Mouse (Mus musculus) heart, embryonic 11.5 days (tissue): Measurements from ENCODE around the gene Nucb1. TPM values are rescaled to one million over a fixed set of nuclear protein-coding genes. Genes with fewer than 3 reads are reported as not detected.

Experiments
- ATAC-seq: fragments of 200-750 bp; cut with Nextera tagmentation; replicated peaks from 2 replicates; pipeline ENCODE4 v1.8.0; 2017; ENCODE audit warnings: moderate library complexity; ENCODE audit not compliant: insufficient number of reproducible peaks, low FRiP score, low TSS enrichment
- H3K27ac ChIP-seq: fragments of 300-500 bp; sonication (generic); 2 replicates; pipeline ENCODE4 v1.5.1; 2014; ENCODE audit warnings: mild to moderate bottlenecking, low read depth, low read length
- H3K27me3 ChIP-seq: fragments of 300-500 bp; sonication (generic); 2 replicates; pipeline ENCODE4 v1.6.1; 2014; ENCODE audit warnings: mild to moderate bottlenecking, low read length, mixed read lengths; ENCODE audit not compliant: control insufficient read depth, insufficient read depth
- H3K36me3 ChIP-seq: fragments of 300-500 bp; sonication (generic); 2 replicates; pipeline ENCODE4 v1.6.1; 2014; ENCODE audit warnings: mild to moderate bottlenecking, low read length, moderate library complexity, mixed read lengths; ENCODE audit not compliant: control insufficient read depth, insufficient read depth
- H3K4me1 ChIP-seq: fragments of 300-500 bp; sonication (generic); 2 replicates; pipeline ENCODE4 v1.6.1; 2014; ENCODE audit warnings: low read length; ENCODE audit not compliant: control insufficient read depth, insufficient read depth
- H3K4me2 ChIP-seq: fragments of 300-500 bp; sonication (generic); 2 replicates; pipeline ENCODE4 v1.6.1; 2014; ENCODE audit warnings: mild to moderate bottlenecking, moderate library complexity
- H3K4me3 ChIP-seq: fragments of 300-500 bp; sonication (generic); 2 replicates; pipeline ENCODE4 v1.5.1; 2014; ENCODE audit warnings: low read depth, low read length
- H3K9ac ChIP-seq: fragments of 300-500 bp; sonication (generic); 2 replicates; pipeline ENCODE4 v1.6.1; 2014; ENCODE audit warnings: mild to moderate bottlenecking, low read depth, low read length, moderate library complexity
- H3K9me3 ChIP-seq: fragments of 300-500 bp; sonication (generic); replicated peaks from 2 replicates; pipeline ENCODE4 v1.6.1; 2016; ENCODE audit warnings: low read length; ENCODE audit not compliant: control insufficient read depth
- WGBS: fragments of 180-500 bp; shearing (Covaris S2); extraction: QIAGEN DNeasy Blood & Tissue Kit; methylation state at CpG from one replicate; pipeline ENCODE4 v1.1.7; 2014; ENCODE audit not compliant: insufficient replicate concordance; 5-methylcytosine and 5-hydroxymethylcytosine counted together
- microRNA-seq: library from miRNA; unstranded; fragments of <30 nt; microRNA quantifications from one replicate; pipeline ENCODE4, GENCODE M21; 2016; ENCODE audit warnings: borderline number of aligned reads
- polyA plus RNA-seq: library from polyadenylated mRNA; unstranded; fragments of >200 nt; fragmentation: Nextera tagmentation; extraction: Ambion mirVana; gene quantifications from 2 replicates; pipeline ENCODE4 v1.2.1, GENCODE M21; 2014

Gene Nucb1
- polyA plus RNA-seq, 1 experiment from 2014 or later = 165 TPM

DNA sequence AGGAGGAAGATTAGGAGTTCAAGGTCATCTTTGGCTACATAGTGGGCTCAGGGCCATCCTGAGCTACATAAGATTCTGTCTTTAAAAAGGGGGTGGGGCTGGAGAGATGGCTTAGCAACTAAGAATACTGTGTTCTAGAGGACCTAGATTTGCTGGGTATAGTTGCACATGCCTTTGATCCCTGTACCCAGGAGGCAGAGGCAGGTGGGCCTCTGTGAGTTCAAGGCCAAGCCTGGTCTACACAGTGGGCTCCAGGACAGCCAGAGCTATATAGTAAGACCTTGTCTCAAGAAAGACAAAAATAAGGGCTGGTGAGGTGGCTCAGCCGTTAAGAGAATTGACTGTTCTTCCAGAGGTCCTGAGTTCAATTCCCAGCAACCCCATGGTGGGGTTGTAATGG lies 60.2 kb downstream of the Nucb1 start:
- H3K4me3 ChIP-seq = no peak overlapping the region
- WGBS = 89% methylated on average over 1 of the region's 1 CpGs
- H3K27me3 ChIP-seq = no peaks in the 10 kb centered on the region
- H3K4me2 ChIP-seq = no peak overlapping the region
- no peaks in the 10 kb centered on the region for H3K9me3 ChIP-seq
- H3K4me1 ChIP-seq = peaks cover 5% of the 10 kb centered on the region; the same call in 1 of the 2 replicates
- H3K9ac ChIP-seq = no peak overlapping the region
- no peak for ATAC-seq
- H3K27ac ChIP-seq = no peak overlapping the region
- H3K36me3 ChIP-seq = peaks cover 10% of the 10 kb centered on the region

DNA sequence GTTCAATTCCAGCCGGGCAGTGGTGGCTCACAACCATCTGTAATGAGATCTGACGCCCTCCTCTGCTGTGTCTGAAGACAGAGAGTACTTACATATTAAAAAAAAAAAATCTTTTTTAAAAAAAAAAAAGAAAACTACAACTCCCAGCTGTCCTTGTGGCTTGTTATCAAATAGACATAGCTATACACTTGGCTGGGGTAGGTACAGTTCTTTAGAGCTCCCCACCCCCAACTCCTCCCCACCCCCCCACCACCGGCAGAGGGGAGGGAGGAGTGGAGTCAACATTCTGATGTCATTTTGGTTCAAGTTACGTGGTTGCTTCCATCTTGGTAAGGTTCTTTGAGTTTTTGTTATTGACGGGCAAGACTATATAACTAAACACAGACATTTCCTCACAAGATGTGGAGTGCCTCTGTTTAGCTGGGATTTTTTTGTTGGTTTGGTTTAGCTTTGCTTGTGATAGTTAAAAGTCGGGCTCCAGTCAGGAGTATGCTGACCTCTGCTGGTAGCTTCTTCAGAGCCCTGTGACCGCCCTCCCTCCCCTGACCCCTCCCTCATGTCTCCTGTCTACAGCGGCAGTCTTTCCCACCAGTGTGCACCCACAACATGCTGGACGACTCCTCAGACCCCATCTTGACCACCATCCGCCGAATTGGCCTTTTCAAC lies 62.7 kb downstream of the Nucb1 start:
- Histone ChIP-seq H3K36me3 (peaks cover 20% of the 10 kb centered on the region), H3K27ac (no peak overlapping the region), H3K9ac (0 out of 2 replicates have a peak overlapping the region, but pooled peaks have one; percentile 39), H3K27me3 (no peaks in the 10 kb centered on the region), H3K4me1 (peaks cover 5% of the 10 kb centered on the region; the same call in 1 of the 2 replicates), H3K9me3 (no peaks in the 10 kb centered on the region), H3K4me2 (peak overlapping the region; percentile 35), H3K4me3 (peak overlapping the region; percentile 14; the same call in 1 of the 2 replicates)
- ATAC-seq = no peak
- 20% methylated on average over 11 of the region's 11 CpGs for WGBS

DNA sequence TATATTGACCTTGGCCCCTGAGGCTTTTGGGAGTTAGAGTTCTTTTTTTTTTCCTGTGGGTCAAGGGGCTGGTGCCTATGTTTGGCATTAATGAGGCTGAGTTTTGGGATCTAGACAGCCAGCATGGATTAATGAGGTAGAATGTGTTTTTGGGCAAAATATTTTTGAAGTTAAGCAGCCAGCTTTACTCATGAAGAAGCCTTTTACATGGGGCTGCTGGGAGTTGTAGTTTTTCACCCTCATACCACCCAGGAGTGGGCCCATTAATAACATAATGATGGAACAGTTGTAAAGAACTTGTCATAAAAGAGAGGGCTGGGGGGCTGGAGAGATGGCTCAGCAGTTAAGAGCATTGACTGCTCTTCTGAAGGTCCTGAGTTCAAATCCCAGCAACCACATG lies 63.6 kb downstream of the Nucb1 start:
- H3K9me3 ChIP-seq = no peaks in the 10 kb centered on the region
- peaks cover 22% of the 10 kb centered on the region for H3K36me3 ChIP-seq
- H3K4me1 ChIP-seq = peaks cover 5% of the 10 kb centered on the region; the same call in 1 of the 2 replicates

DNA sequence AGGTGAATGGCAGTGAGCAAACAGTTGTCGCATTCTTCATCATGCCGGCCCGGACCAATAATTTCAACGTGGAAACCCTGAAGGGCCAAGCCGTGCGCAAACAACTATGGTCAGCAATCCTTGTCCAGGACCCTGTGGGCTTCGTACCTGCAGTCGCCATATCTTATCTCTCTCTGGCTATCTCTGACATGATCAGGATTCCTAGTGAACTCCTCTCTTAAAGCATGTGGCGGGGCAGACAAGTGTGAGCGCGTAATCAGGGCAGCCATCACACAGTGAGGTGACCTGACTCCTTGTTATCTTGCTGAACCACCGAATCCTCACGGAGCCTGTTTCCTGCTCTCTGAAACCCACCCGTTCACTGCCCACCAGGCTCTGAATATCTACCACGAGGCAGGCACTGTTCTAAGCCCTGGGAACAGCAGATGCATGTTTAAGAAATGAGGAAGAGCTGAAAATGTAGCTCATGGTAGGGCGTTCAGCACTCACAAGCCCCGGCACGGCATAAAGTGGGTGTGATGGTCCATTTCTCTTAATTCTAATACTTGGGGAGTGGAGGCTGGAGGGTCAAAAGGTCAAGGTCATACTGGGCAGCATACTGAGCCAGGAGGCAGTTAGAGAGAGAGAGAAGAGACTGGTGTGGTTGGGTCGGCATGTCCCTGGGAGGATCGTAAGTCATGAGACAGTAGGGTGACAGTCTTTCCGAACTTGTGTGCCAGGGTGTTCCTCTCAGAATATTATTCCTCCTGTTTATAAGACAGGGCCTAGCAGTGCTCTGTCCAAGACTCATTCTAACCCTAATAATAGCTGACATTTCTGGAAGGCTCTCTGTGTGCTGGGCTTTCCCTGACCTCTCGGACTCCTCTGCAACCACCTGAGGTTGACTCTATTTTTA lies 66.4 kb downstream of the Nucb1 start:
- 71% methylated on average over 22 of the region's 22 CpGs for WGBS
- H3K36me3 ChIP-seq = peaks cover 28% of the 10 kb centered on the region

More for the DNA sequence above, 63.6 kb downstream of the Nucb1 start:
- ATAC-seq = no peak
- Histone ChIP-seq H3K27me3 (no peaks in the 10 kb centered on the region), H3K4me2 (no peak overlapping the region), H3K27ac (no peak overlapping the region), H3K4me3 (no peak overlapping the region), H3K9ac (no peak overlapping the region)

More for the DNA sequence above, 66.4 kb downstream of the Nucb1 start:
- no peak for ATAC-seq
- Histone ChIP-seq H3K9ac (no peak overlapping the region), H3K4me1 (peaks cover 5% of the 10 kb centered on the region; the same call in 1 of the 2 replicates), H3K27ac (no peak overlapping the region), H3K4me2 (no peak overlapping the region), H3K4me3 (no peak overlapping the region), H3K9me3 (no peaks in the 10 kb centered on the region), H3K27me3 (no peaks in the 10 kb centered on the region)

Small RNA genes within 50 kb of the gene (microRNA-seq; reads per million reads assigned to microRNA genes)
- 0.95 reads per million, percentile 12 among the genes with 10 or more reads in this experiment for gene Gm22133

Other genes starting within 250 kb of the Nucb1 start
- not detected in 2 replicates for gene Slc6a21, start 232.9 kb downstream of the Nucb1 start, polyA plus RNA-seq
- gene Trpm4, start 176.6 kb downstream of the Nucb1 start, polyA plus RNA-seq = 7.0 and 9.8 TPM in 2 replicates
- gene Hrc, start 175.1 kb downstream of the Nucb1 start, polyA plus RNA-seq = 24.3 and 30.1 TPM in 2 replicates
- 2.0 and 3.7 TPM in 2 replicates for gene Ppfia3, start 143.4 kb downstream of the Nucb1 start, polyA plus RNA-seq
- 1.6 and 1.7 TPM in 2 replicates for gene Lin7b, start 139.8 kb downstream of the Nucb1 start, polyA plus RNA-seq
- 51.6 and 72.0 TPM in 2 replicates for gene Snrnp70, start 114.7 kb downstream of the Nucb1 start, polyA plus RNA-seq
- 0.37 and 0.45 TPM in 2 replicates for gene Kcna7, start 104.8 kb downstream of the Nucb1 start, polyA plus RNA-seq
- gene Ntf5, start 96.7 kb downstream of the Nucb1 start, polyA plus RNA-seq = 3.2 TPM in 2 replicates
- 0.33 and 0.46 TPM in 2 replicates for gene Lhb, start 89.6 kb downstream of the Nucb1 start, polyA plus RNA-seq
- gene Gys1, start 75.6 kb downstream of the Nucb1 start, polyA plus RNA-seq = 99.1 and 106 TPM in 2 replicates
- 98.2 and 104 TPM in 2 replicates for gene Ruvbl2, start 72.3 kb downstream of the Nucb1 start, polyA plus RNA-seq
- gene Ftl1, start 50.5 kb downstream of the Nucb1 start, polyA plus RNA-seq = 4,030 and 4,320 TPM in 2 replicates
- 91.3 and 146 TPM in 2 replicates for gene Bax, start 43.5 kb downstream of the Nucb1 start, polyA plus RNA-seq
- 1.5 and 2.2 TPM in 2 replicates for gene Tulp2, start 28.5 kb downstream of the Nucb1 start, polyA plus RNA-seq
- not detected in 2 replicates for gene Gm45808, start 23.6 kb downstream of the Nucb1 start, polyA plus RNA-seq
- 4.6 and 4.9 TPM in 2 replicates for gene Dhdh, start 21.6 kb downstream of the Nucb1 start, polyA plus RNA-seq
- gene Ppp1r15a, start 15.9 kb upstream of the Nucb1 start, polyA plus RNA-seq = 28.5 and 28.8 TPM in 2 replicates
- 1.1 TPM in 2 replicates for gene Plekha4, start 15.9 kb upstream of the Nucb1 start, polyA plus RNA-seq
- gene Hsd17b14, start 44.5 kb upstream of the Nucb1 start, polyA plus RNA-seq = 0.31 and 1.5 TPM in 2 replicates
- 69.1 and 73.2 TPM in 2 replicates for gene Bcat2, start 59.7 kb upstream of the Nucb1 start, polyA plus RNA-seq
- gene Fgf21, start 105.1 kb upstream of the Nucb1 start, polyA plus RNA-seq = not detected in 2 replicates
- gene Fut1, start 106.9 kb upstream of the Nucb1 start, polyA plus RNA-seq = not detected in 2 replicates
- gene Izumo1, start 111.4 kb upstream of the Nucb1 start, polyA plus RNA-seq = 0.34 and 0.35 TPM in 2 replicates
- gene Rasip1, start 117.1 kb upstream of the Nucb1 start, polyA plus RNA-seq = 13.9 and 14.5 TPM in 2 replicates
- gene Mamstr, start 129.6 kb upstream of the Nucb1 start, polyA plus RNA-seq = 3.4 and 4.0 TPM in 2 replicates
- gene Fut2, start 156.0 kb upstream of the Nucb1 start, polyA plus RNA-seq = 0.56 and 1.0 TPM in 2 replicates
- not detected in 2 replicates for gene Ntn5, start 173.6 kb upstream of the Nucb1 start, polyA plus RNA-seq
- 0.24 and 0.99 TPM in 2 replicates for gene Sec1, start 184.0 kb upstream of the Nucb1 start, polyA plus RNA-seq
- 3.3 and 5.5 TPM in 2 replicates for gene Car11, start 189.4 kb upstream of the Nucb1 start, polyA plus RNA-seq
- gene Dbp, start 194.7 kb upstream of the Nucb1 start, polyA plus RNA-seq = 3.3 and 3.5 TPM in 2 replicates
- 764 and 836 TPM in 2 replicates for gene Rpl18, start 205.1 kb upstream of the Nucb1 start, polyA plus RNA-seq
- gene Sphk2, start 207.6 kb upstream of the Nucb1 start, polyA plus RNA-seq = 13.2 and 17.3 TPM in 2 replicates
- 0.58 and 0.67 TPM in 2 replicates for gene Fam83e, start 210.8 kb upstream of the Nucb1 start, polyA plus RNA-seq
- gene Spaca4, start 215.4 kb upstream of the Nucb1 start, polyA plus RNA-seq = not detected in 2 replicates